Mouse (Mus musculus) stomach, embryonic 16.5 days (tissue): ENCODE measurements around the gene Actl7a. TPM values are rescaled to one million over a fixed set of nuclear protein-coding genes. Genes with fewer than 3 reads are reported as not detected.
A peak's percentile ranks its signal among the peaks of the same experiment; 100 is the strongest.

Experiments used
- ATAC-seq: fragments of 200-750 bp; cut with Nextera tagmentation; 2 replicates; pipeline ENCODE4 v1.8.0; 2017; ENCODE audit warnings: moderate number of reproducible peaks, moderate TSS enrichment; ENCODE audit not compliant: insufficient read depth, low FRiP score
- H3K27ac ChIP-seq: fragments of 300-500 bp; sonication (generic); 2 replicates; pipeline ENCODE4 v1.5.1; 2014; ENCODE audit warnings: low read length
- H3K27me3 ChIP-seq: fragments of 300-500 bp; sonication (generic); 2 replicates; pipeline ENCODE4 v1.6.1; 2014; ENCODE audit warnings: low read length, control low read depth, mixed read lengths; ENCODE audit not compliant: control insufficient read depth, insufficient read depth
- H3K36me3 ChIP-seq: fragments of 300-500 bp; sonication (generic); 2 replicates; pipeline ENCODE4 v1.6.1; 2014; ENCODE audit warnings: low read length; ENCODE audit not compliant: control insufficient read depth, insufficient read depth
- H3K4me1 ChIP-seq: fragments of 300-500 bp; sonication (generic); 2 replicates; pipeline ENCODE4 v1.6.1; 2014; ENCODE audit warnings: low read length, control low read depth, mixed read lengths; ENCODE audit not compliant: control insufficient read depth, insufficient read depth
- H3K4me2 ChIP-seq: fragments of 300-500 bp; sonication (generic); 2 replicates; pipeline ENCODE4 v1.6.1; 2014; ENCODE audit warnings: low read depth, low read length, mixed read lengths
- H3K4me3 ChIP-seq: fragments of 300-500 bp; sonication (generic); replicated peaks from 2 replicates; pipeline ENCODE4 v1.5.1; 2014; ENCODE audit warnings: mild to moderate bottlenecking, low read length
- H3K9ac ChIP-seq: fragments of 300-500 bp; sonication (generic); 2 replicates; pipeline ENCODE4 v1.6.1; 2014; ENCODE audit warnings: low read length
- H3K9me3 ChIP-seq: fragments of 300-500 bp; sonication (generic); replicated peaks from 2 replicates; pipeline ENCODE4 v1.6.1; 2016; ENCODE audit warnings: low read length, control low read depth; ENCODE audit not compliant: control insufficient read depth
- WGBS: fragments of 180-500 bp; shearing (Covaris S2); extraction: QIAGEN DNeasy Blood & Tissue Kit; methylation state at CpG from one replicate; pipeline ENCODE4 v1.1.7; 2014; 5-methylcytosine and 5-hydroxymethylcytosine counted together
- polyA plus RNA-seq: library from polyadenylated mRNA; unstranded; fragments of >200 nt; fragmentation: Nextera tagmentation; extraction: Ambion mirVana; gene quantifications from 2 replicates; pipeline ENCODE4 v1.2.1, GENCODE M21; 2015

Actl7a gene
- polyA plus RNA-seq, 1 experiment from 2014 or later, result not detected

GRCm38 (mm10) chr4:56746345-56746744, 3.1 kb downstream of the Actl7a start:
- whole genome bisulfite sequencing, result 84% methylated on average over 2 of the region's 2 CpGs
- no peak overlapping the region for H3K9ac ChIP-seq
- H3K27ac ChIP-seq, result no peak overlapping the region
- H3K36me3 ChIP-seq, result peaks cover 20% of the 10 kb centered on the region; the same call in 1 of the 2 replicates
- ATAC-seq, result no peak
- H3K4me2 ChIP-seq, result no peak overlapping the region
- H3K9me3 ChIP-seq, result no peaks in the 10 kb centered on the region
- no peaks in the 10 kb centered on the region for H3K27me3 ChIP-seq
- H3K4me1 ChIP-seq, result no peaks in the 10 kb centered on the region
- no peak overlapping the region for H3K4me3 ChIP-seq

- Histone ChIP-seq H3K4me3 (no peak overlapping the region), H3K9ac (no peak overlapping the region), H3K4me1 (no peaks in the 10 kb centered on the region), H3K9me3 (no peaks in the 10 kb centered on the region), H3K27me3 (no peaks in the 10 kb centered on the region), H3K27ac (no peak overlapping the region), H3K4me2 (no peak overlapping the region), H3K36me3 (peaks cover 25% of the 10 kb centered on the region; the same call in 1 of the 2 replicates)
- ATAC-seq, result no peak
- 95% methylated on average over 9 of the region's 9 CpGs for WGBS
Observed at GRCm38 (mm10) chr4:56747456-56747855, 4.2 kb downstream of the Actl7a start.

GRCm38 (mm10) chr4:56756021-56756420, 12.8 kb downstream of the Actl7a start:
- Histone ChIP-seq H3K4me2 (no peak overlapping the region), H3K36me3 (peaks cover 39% of the 10 kb centered on the region), H3K4me1 (no peaks in the 10 kb centered on the region), H3K9ac (no peak overlapping the region), H3K4me3 (no peak overlapping the region), H3K27me3 (no peaks in the 10 kb centered on the region), H3K9me3 (no peaks in the 10 kb centered on the region), H3K27ac (no peak overlapping the region)
- WGBS, result 86% methylated on average over 5 of the region's 5 CpGs
- ATAC-seq, result no peak

GRCm38 (mm10) chr4:56756966-56757600, 13.9 kb downstream of the Actl7a start:
- no peak overlapping the region for H3K9ac ChIP-seq
- H3K4me2 ChIP-seq, result no peak overlapping the region
- no peaks in the 10 kb centered on the region for H3K4me1 ChIP-seq
- no peak overlapping the region for H3K27ac ChIP-seq
- no peak overlapping the region for H3K4me3 ChIP-seq
- peaks cover 31% of the 10 kb centered on the region for H3K36me3 ChIP-seq
- 88% methylated on average over 10 of the region's 10 CpGs for WGBS
- no peak for ATAC-seq
- H3K9me3 ChIP-seq, result no peaks in the 10 kb centered on the region
- H3K27me3 ChIP-seq, result no peaks in the 10 kb centered on the region

GRCm38 (mm10) chr4:56757693-56758092, 14.5 kb downstream of the Actl7a start:
- Histone ChIP-seq H3K9me3 (no peaks in the 10 kb centered on the region), H3K4me3 (no peak overlapping the region), H3K4me2 (no peak overlapping the region), H3K9ac (no peak overlapping the region), H3K27me3 (no peaks in the 10 kb centered on the region), H3K36me3 (peaks cover 34% of the 10 kb centered on the region), H3K27ac (no peak overlapping the region), H3K4me1 (no peaks in the 10 kb centered on the region)
- ATAC-seq, result no peak
- 89% methylated on average over 1 of the region's 1 CpGs for WGBS

GRCm38 (mm10) chr4:56767861-56768284, 24.7 kb downstream of the Actl7a start:
- no peaks in the 10 kb centered on the region for H3K27me3 ChIP-seq
- H3K9me3 ChIP-seq, result no peaks in the 10 kb centered on the region
- peaks cover 22% of the 10 kb centered on the region; the same call in 1 of the 2 replicates for H3K36me3 ChIP-seq

GRCm38 (mm10) chr4:56768913-56769312, 25.7 kb downstream of the Actl7a start:
- no peaks in the 10 kb centered on the region for H3K9me3 ChIP-seq
- no peak overlapping the region for H3K4me2 ChIP-seq
- no peaks in the 10 kb centered on the region for H3K27me3 ChIP-seq
- H3K27ac ChIP-seq, result no peak overlapping the region
- H3K4me3 ChIP-seq, result no peak overlapping the region
- ATAC-seq, result no peak
- H3K9ac ChIP-seq, result no peak overlapping the region
- H3K36me3 ChIP-seq, result peaks cover 28% of the 10 kb centered on the region; the same call in 1 of the 2 replicates
- WGBS, result 90% methylated on average over 7 of the region's 7 CpGs
- no peaks in the 10 kb centered on the region for H3K4me1 ChIP-seq

More at GRCm38 (mm10) chr4:56767861-56768284, 24.7 kb downstream of the Actl7a start:
- Histone ChIP-seq H3K4me1 (no peaks in the 10 kb centered on the region), H3K4me3 (no peak overlapping the region), H3K4me2 (no peak overlapping the region), H3K9ac (no peak overlapping the region), H3K27ac (no peak overlapping the region)
- peak; percentile 29; the same call in 1 of the 2 replicates for ATAC-seq
- 48% methylated on average over 5 of the region's 5 CpGs for WGBS

GRCm38 (mm10) chr4:56771065-56771464, 27.9 kb downstream of the Actl7a start:
- no peak for ATAC-seq
- Histone ChIP-seq H3K9me3 (no peaks in the 10 kb centered on the region), H3K9ac (no peak overlapping the region), H3K27me3 (no peaks in the 10 kb centered on the region), H3K4me2 (no peak overlapping the region), H3K4me1 (no peaks in the 10 kb centered on the region), H3K36me3 (peaks cover 24% of the 10 kb centered on the region; the same call in 1 of the 2 replicates), H3K4me3 (no peak overlapping the region), H3K27ac (no peak overlapping the region)
- 48% methylated on average over 1 of the region's 1 CpGs for whole genome bisulfite sequencing

- peaks cover 45% of the 10 kb centered on the region for H3K36me3 ChIP-seq
- H3K27me3 ChIP-seq, result no peaks in the 10 kb centered on the region
- no peak overlapping the region for H3K4me2 ChIP-seq
- no peak overlapping the region for H3K27ac ChIP-seq
- no peak overlapping the region for H3K9ac ChIP-seq
- no peaks in the 10 kb centered on the region for H3K4me1 ChIP-seq
- no peak for ATAC-seq
- WGBS, result 30% methylated on average over 1 of the region's 1 CpGs
- H3K9me3 ChIP-seq, result no peaks in the 10 kb centered on the region
- H3K4me3 ChIP-seq, result no peak overlapping the region
Observed at GRCm38 (mm10) chr4:56791373-56791772, 48.2 kb downstream of the Actl7a start.
